8 mouse cellular contexts compared by ENCODE assay signal in genomic region chr7:19458591-19459111, GRCm38 (mm10). TPM values are rescaled to one million over a fixed set of nuclear protein-coding genes. Genes with fewer than 3 reads are reported as not detected.
DNase-seq lines count a peak whose midpoint lies in the region; ATAC-seq and TF ChIP-seq lines count a peak whose summit lies in the region.

Gene Mark4, minus strand, starts transcription at chr7:19458821.

- peak within 1 kb of the TSS; percentile 78 for H3K27ac ChIP-seq in hindbrain, embryonic 15.5 days (replicated peaks)
- H3K27ac ChIP-seq in left cerebral cortex, adult 2 months: peak within 1 kb of the TSS; percentile 89

- TF ChIP-seq CTCF in left cerebral cortex, adult 2 months (IDR thresholded peaks at IDR 0.05): peak; percentile 9; the same call in 1 of the 2 replicates

- DNase-seq in ZHBTc4 (ENCODE audit: low read depth, low spot score): peak; percentile 92
- peak; percentile 70 to 74 for DNase-seq in cerebellum, postnatal 36 days
- DNase-seq in gastrocnemius, adult 18-20 months (ENCODE audit: low spot score): peak; percentile 73
- DNase-seq in left cerebral cortex, adult 2 months (ENCODE audit: extremely low spot score in 1 of 2, low spot score in 2 of 2): peak; percentile 73 to 78
- DNase-seq in right cerebral cortex, adult 2 months (ENCODE audit: low spot score in 2 of 2): peak; percentile 63 to 70
- peak; percentile 87 for DNase-seq in urinary bladder, postnatal 14 days (ENCODE audit: low spot score)

- WGBS in hindbrain, embryonic 15.5 days: 1% methylated on average over 29 of the region's 42 CpGs

- H3K9me3 ChIP-seq in hindbrain, embryonic 15.5 days: no peaks in the 10 kb centered on the region

- peak within 1 kb of the TSS; percentile 90 for H3K4me3 ChIP-seq in hindbrain, embryonic 15.5 days
- H3K4me3 ChIP-seq in left cerebral cortex, adult 2 months: peak within 1 kb of the TSS; percentile 83

- H3K27me3 ChIP-seq in hindbrain, embryonic 15.5 days: peaks cover 2% of the 10 kb centered on the region; the same call in 1 of the 2 replicates

- intact Hi-C loops in left cerebral cortex, adult 2 months (cut with DNase I): loop anchor here (2.0 kb wide), 1 partner anchor 104 kb away; the partner anchor contains the start of gene Ppp1r37

- H3K4me1 ChIP-seq in hindbrain, embryonic 15.5 days (replicated peaks): peaks cover 30% of the 10 kb centered on the region

- peak within 1 kb of the TSS; percentile 70 for H3K9ac ChIP-seq in hindbrain, embryonic 15.5 days

- H3K4me2 ChIP-seq in hindbrain, embryonic 15.5 days: peak within 1 kb of the TSS; percentile 97

- no peaks in the 10 kb centered on the region for H3K36me3 ChIP-seq in hindbrain, embryonic 15.5 days

- ATAC-seq in hindbrain, embryonic 15.5 days (ENCODE audit: low FRiP score, low read depth): peak; percentile 82
- ATAC-seq in megakaryocyte, adult 5-6 weeks (ENCODE audit: poor library complexity, severe bottlenecking): peak; percentile 77

RNA-seq across cellular contexts. Expression of gene Mark4, which starts in this region (rescaled TPM):
- total RNA-seq in gastrocnemius, adult 18-20 months (2021): 10 to 100 TPM; 18.5 to 20.8 TPM
- polyA plus RNA-seq in hindbrain, embryonic 15.5 days (2015; fragmentation: Nextera tagmentation; extraction: Ambion mirVana): 18.4 and 18.7 TPM in 2 replicates
- total RNA-seq in left cerebral cortex, adult 2 months (2021): 10 to 100 TPM; 79.1 to 79.5 TPM
- 11.4 and 14.7 TPM in 2 replicates for total RNA-seq in megakaryocyte, adult 5-6 weeks (2015)
- 6.4 and 9.4 TPM in 2 replicates for total RNA-seq in megakaryocyte, adult 5-6 weeks (2017)

Comparison
In these comparisons a context has a peak if more than half of its experiments do, and no peak if none do; other contexts are left out.
1. Peak in every context shown above with its lines: DNase-seq, ATAC-seq, H3K4me3 ChIP-seq and H3K27ac ChIP-seq.